Mouse (Mus musculus) spleen, postnatal 0 days (tissue): Measurements from ENCODE around the gene Zfp873. TPM values are rescaled to one million over a fixed set of nuclear protein-coding genes. Genes with fewer than 3 reads are reported as not detected.

Source experiments
- polyA plus RNA-seq: library from polyadenylated mRNA; unstranded; fragments of >200 nt; fragmentation: Nextera tagmentation; extraction: Ambion mirVana; gene quantifications from 2 replicates; pipeline ENCODE4 v1.2.1, GENCODE M21; 2015

Gene Zfp873
- polyA plus RNA-seq: 3.0 and 3.4 TPM in 2 replicates

GRCm38 (mm10) chr10:82047597-82048459, at the start of gene Zfp873:
TSS of gene Zfp873 (plus strand) at chr10:82048123.

GRCm38 (mm10) chr10:82082728-82083621, 35.1 kb downstream of the Zfp873 start, which contains the start of gene BC024063:
TSS of gene BC024063 (plus strand) at chr10:82083353.

Other genes with a start within 250 kb of the Zfp873 start
- gene Gm4767, start 235.9 kb upstream of the Zfp873 start, polyA plus RNA-seq: 0.99 and 1.2 TPM in 2 replicates
- 2.4 and 5.3 TPM in 2 replicates for gene Gm32687, start 184.2 kb upstream of the Zfp873 start, polyA plus RNA-seq
- gene Zfp781, start 117.6 kb upstream of the Zfp873 start, polyA plus RNA-seq: 0.57 and 0.69 TPM in 2 replicates
- gene BC024063, start 35.2 kb downstream of the Zfp873 start, polyA plus RNA-seq: 0.64 and 0.71 TPM in 2 replicates
- 2.2 and 3.4 TPM in 2 replicates for gene AU041133, start 79.9 kb downstream of the Zfp873 start, polyA plus RNA-seq
- 2.9 and 3.7 TPM in 2 replicates for gene Zfp938, start 193.2 kb downstream of the Zfp873 start, polyA plus RNA-seq